Mouse (Mus musculus): ENCODE results near the gene Zfp202. TPM values are rescaled to one million over a fixed set of nuclear protein-coding genes. Genes with fewer than 3 reads are reported as not detected.
"Not testable (repeated sequence)": the region's sequence is repeated elsewhere in the genome, so short reads cannot be mapped to it uniquely, and the experiment has no call there.

Gene Zfp202
- total RNA-seq (2014; rRNA removed; ENCODE audit: low replicate concordance) (1.5 TPM in 2 replicates), polyA plus RNA-seq (2015; fragmentation: Nextera tagmentation; extraction: Ambion mirVana) (2.1 and 2.4 TPM in 2 replicates)

DNA sequence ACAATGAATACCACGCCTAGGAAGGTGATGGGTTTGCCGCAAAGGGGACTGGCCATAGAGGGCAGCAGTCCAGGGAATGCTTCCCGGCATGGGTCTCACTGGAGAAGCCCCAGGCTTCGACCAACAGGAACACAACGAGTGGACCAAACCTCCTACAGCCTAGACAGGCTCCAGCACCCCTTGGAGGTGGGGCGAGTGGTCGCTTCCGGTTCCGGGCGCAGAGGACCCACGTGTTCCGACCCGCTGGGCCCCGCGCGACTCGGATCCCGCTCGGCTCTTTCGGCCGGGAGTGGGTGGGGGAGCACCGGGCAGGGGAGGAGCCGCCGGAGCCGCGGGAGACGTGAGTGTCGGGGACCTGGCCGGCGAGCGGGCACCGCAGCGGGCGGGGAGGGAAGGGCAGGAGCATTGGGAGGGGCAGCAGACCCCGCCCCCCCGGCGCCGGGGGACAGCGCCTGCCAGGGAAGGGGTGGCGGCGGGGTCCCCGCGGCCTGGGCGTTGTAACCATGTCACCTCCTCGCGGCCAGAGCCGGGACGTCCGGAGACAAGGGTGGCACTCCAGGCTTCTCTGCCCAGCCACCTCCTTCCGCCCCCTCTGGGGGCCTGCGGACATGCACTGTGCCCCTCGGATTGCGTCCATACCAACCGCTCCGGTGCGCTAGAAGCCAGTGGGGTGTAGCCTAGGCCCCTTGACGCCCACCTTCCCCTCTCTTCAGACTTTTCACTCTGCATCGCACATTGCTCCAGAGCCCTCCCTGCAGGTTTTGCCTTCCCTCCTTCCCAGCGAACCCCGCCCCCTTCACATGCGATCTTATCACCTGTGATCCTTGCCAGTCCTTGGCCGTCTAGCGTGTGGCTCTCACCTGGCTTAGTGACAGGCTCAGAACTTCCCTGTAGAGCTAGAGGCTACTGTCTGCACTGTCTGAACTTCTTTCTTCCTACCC is at the start of gene Zfp202:
Zfp202 (plus strand) TSS at position 219 of the 941 bp plus-strand sequence.
- peak within 1 kb of the TSS; percentile 79 for H3K4me3 ChIP-seq (ENCODE audit: low read depth, low read length)
- WGBS = under 1% methylated on average over 47 of the region's 63 CpGs
- H3K36me3 ChIP-seq (replicated peaks; ENCODE audit: control insufficient read depth, insufficient read depth, low read length) = no peaks in the 10 kb centered on the region
- peak within 1 kb of the TSS; percentile 77 for H3K27ac ChIP-seq (ENCODE audit: low read depth)
- H3K4me1 ChIP-seq (ENCODE audit: control insufficient read depth, insufficient read depth) = peaks cover 5% of the 10 kb centered on the region
- H3K4me2 ChIP-seq (ENCODE audit: low read depth, low read length) = peak within 1 kb of the TSS; percentile 75
- ATAC-seq (ENCODE audit: insufficient read depth, low read depth) = peak; percentile 98
- peak; percentile 32 for TF ChIP-seq CTCF (IDR thresholded peaks at IDR 0.05; ENCODE audit: low read depth)
- peak; percentile 31; the same call in 1 of the 2 replicates for TF ChIP-seq EP300 (IDR thresholded peaks at IDR 0.05; ENCODE audit: low read depth)
- no peaks in the 10 kb centered on the region for H3K27me3 ChIP-seq (ENCODE audit: control insufficient read depth, insufficient read depth, low read length)
- peak within 1 kb of the TSS; percentile 75 for H3K9ac ChIP-seq (replicated peaks; ENCODE audit: low read depth, low read length)
- no peaks in the 10 kb centered on the region for H3K9me3 ChIP-seq (replicated peaks; ENCODE audit: control insufficient read depth, low read length)
- peak; percentile 77 for DNase-seq (ENCODE audit: low spot score)

DNA sequence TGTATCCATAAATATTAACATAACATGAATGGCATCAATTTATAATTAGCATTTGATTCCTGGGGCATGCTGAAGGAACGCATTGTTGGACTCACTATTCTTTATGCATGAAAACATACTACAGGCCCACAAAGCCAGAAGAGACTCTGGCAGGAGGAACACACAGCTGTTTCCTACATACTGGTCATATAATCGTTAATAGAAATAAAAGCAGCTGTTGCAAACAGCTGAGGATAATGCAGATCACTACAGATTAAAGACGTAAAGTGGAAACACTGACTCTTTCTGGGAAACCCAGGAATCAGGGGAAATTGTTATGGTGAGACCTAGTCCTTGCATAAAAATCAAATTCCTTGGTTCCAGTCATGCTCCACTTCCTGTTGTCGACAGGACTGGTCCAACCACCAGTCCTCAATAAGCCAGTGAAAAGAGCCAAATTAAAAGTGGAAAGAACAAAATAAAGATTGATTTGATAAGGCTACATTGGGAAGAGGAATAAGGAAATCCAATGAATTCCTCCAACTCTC is 36.9 kb upstream of the Zfp202 start:
- DNase-seq (ENCODE audit: low spot score) (no peak), ATAC-seq (ENCODE audit: insufficient read depth, low read depth) (no peak)
- Histone ChIP-seq H3K27me3 (ENCODE audit: control insufficient read depth, insufficient read depth, low read length) (no peaks in the 10 kb centered on the region), H3K4me1 (ENCODE audit: control insufficient read depth, insufficient read depth) (no peaks in the 10 kb centered on the region), H3K4me2 (ENCODE audit: low read depth, low read length) (no peak overlapping the region), H3K36me3 (replicated peaks; ENCODE audit: control insufficient read depth, insufficient read depth, low read length) (no peaks in the 10 kb centered on the region), H3K27ac (ENCODE audit: low read depth) (no peak overlapping the region), H3K4me3 (ENCODE audit: low read depth, low read length) (no peak overlapping the region), H3K9me3 (replicated peaks; ENCODE audit: control insufficient read depth, low read length) (no peaks in the 10 kb centered on the region), H3K9ac (replicated peaks; ENCODE audit: low read depth, low read length) (no peak overlapping the region)
- TF ChIP-seq CTCF (IDR thresholded peaks at IDR 0.05; ENCODE audit: low read depth) (no peak), EP300 (IDR thresholded peaks at IDR 0.05; ENCODE audit: low read depth) (no peak)
- WGBS = 57% methylated on average over 4 of the region's 4 CpGs

DNA sequence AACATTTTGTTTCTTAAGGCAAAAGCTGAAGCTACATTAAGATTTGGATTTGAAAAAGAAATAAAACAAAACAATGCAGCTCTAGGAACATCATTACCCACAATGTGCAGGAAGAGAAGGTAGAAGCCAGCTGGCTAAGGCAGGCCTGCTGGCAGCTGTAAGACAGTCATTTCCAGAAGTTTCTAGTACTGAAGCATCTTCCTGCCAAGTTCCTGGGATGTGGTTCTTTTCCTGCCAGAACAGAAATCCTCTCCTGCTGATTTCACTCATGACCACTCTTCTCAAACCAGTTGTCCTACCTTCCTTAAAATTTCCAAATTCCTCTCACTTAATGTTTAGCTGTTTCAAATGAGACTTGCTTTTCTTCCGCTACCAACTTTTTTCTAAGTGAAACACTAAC is 25.7 kb upstream of the Zfp202 start:
- Histone ChIP-seq H3K4me3 (ENCODE audit: low read depth, low read length) (no peak overlapping the region), H3K9ac (replicated peaks; ENCODE audit: low read depth, low read length) (no peak overlapping the region), H3K27me3 (ENCODE audit: control insufficient read depth, insufficient read depth, low read length) (no peaks in the 10 kb centered on the region), H3K36me3 (replicated peaks; ENCODE audit: control insufficient read depth, insufficient read depth, low read length) (no peaks in the 10 kb centered on the region), H3K4me2 (ENCODE audit: low read depth, low read length) (no peak overlapping the region), H3K27ac (ENCODE audit: low read depth) (no peak overlapping the region), H3K4me1 (ENCODE audit: control insufficient read depth, insufficient read depth) (no peaks in the 10 kb centered on the region), H3K9me3 (replicated peaks; ENCODE audit: control insufficient read depth, low read length) (no peaks in the 10 kb centered on the region)
- ATAC-seq (ENCODE audit: insufficient read depth, low read depth) (no peak), DNase-seq (ENCODE audit: low spot score) (no peak)
- TF ChIP-seq EP300 (IDR thresholded peaks at IDR 0.05; ENCODE audit: low read depth) (no peak), CTCF (IDR thresholded peaks at IDR 0.05; ENCODE audit: low read depth) (no peak)
- WGBS = 87% methylated on average over 1 of the region's 1 CpGs

DNA sequence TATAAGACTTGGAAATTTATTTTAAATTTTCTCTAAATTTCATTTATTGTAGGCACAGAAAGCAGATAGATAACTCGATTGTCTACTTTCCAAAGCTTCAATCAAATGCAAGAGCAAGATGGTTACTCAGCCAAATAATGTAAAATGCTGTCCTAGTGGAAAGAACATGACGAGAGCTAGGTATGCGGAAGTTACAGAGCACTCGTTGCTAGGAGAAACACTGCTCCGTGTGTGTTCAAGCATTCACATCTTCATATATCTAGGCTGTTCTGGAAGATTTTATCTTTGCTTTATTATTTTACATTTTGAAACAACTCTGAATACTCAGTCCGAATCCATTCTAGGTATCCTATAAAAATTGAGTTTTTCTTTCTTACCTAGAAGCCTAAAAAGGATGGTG is 15.1 kb upstream of the Zfp202 start:
- ATAC-seq (ENCODE audit: insufficient read depth, low read depth) (no peak), DNase-seq (ENCODE audit: low spot score) (no peak)
- no peak overlapping the region for H3K9ac ChIP-seq (replicated peaks; ENCODE audit: low read depth, low read length)
- H3K4me3 ChIP-seq (ENCODE audit: low read depth, low read length) = no peak overlapping the region
- no peaks in the 10 kb centered on the region for H3K27me3 ChIP-seq (ENCODE audit: control insufficient read depth, insufficient read depth, low read length)
- 76% methylated on average over 6 of the region's 6 CpGs for WGBS
- H3K36me3 ChIP-seq (replicated peaks; ENCODE audit: control insufficient read depth, insufficient read depth, low read length) = no peaks in the 10 kb centered on the region
- TF ChIP-seq CTCF (IDR thresholded peaks at IDR 0.05; ENCODE audit: low read depth) (no peak), EP300 (IDR thresholded peaks at IDR 0.05; ENCODE audit: low read depth) (no peak)
- no peak overlapping the region for H3K27ac ChIP-seq (ENCODE audit: low read depth)
- H3K4me1 ChIP-seq (ENCODE audit: control insufficient read depth, insufficient read depth) = no peaks in the 10 kb centered on the region
- no peaks in the 10 kb centered on the region for H3K9me3 ChIP-seq (replicated peaks; ENCODE audit: control insufficient read depth, low read length)
- H3K4me2 ChIP-seq (ENCODE audit: low read depth, low read length) = no peak overlapping the region

DNA sequence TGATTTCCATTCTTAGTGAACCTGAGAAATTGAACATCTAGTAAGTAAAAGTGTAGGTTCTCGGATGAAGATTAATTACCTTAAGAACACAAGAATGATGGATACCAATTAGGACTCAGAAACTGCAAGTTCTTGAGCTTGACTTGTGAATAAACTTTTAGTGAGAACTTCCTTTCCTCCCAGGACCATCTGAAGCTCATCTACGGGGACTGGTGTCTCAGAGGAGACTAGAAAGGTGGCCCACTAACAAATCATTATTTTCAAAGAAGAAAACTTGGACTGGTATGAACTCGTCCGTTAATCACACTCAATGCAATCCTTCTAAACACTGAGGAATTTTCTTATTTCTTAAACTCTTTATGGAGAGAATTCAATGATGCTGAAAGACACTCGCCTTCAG is 11.5 kb upstream of the Zfp202 start, which contains the start of gene Olfr986:
Olfr986 (plus strand) TSS at position 301 of the 400 bp plus-strand sequence.
- Histone ChIP-seq H3K27ac (ENCODE audit: low read depth) (no peak within 1 kb of the TSS), H3K9ac (replicated peaks; ENCODE audit: low read depth, low read length) (no peak within 1 kb of the TSS), H3K4me3 (ENCODE audit: low read depth, low read length) (no peak within 1 kb of the TSS), H3K36me3 (replicated peaks; ENCODE audit: control insufficient read depth, insufficient read depth, low read length) (no peaks in the 10 kb centered on the region), H3K4me2 (ENCODE audit: low read depth, low read length) (no peak within 1 kb of the TSS), H3K4me1 (ENCODE audit: control insufficient read depth, insufficient read depth) (no peaks in the 10 kb centered on the region), H3K9me3 (replicated peaks; ENCODE audit: control insufficient read depth, low read length) (no peaks in the 10 kb centered on the region), H3K27me3 (ENCODE audit: control insufficient read depth, insufficient read depth, low read length) (no peaks in the 10 kb centered on the region)
- WGBS = 81% methylated on average over 5 of the region's 5 CpGs
- DNase-seq (ENCODE audit: low spot score) (no peak), ATAC-seq (ENCODE audit: insufficient read depth, low read depth) (no peak)
- TF ChIP-seq CTCF (IDR thresholded peaks at IDR 0.05; ENCODE audit: low read depth) = no peak
- no peak for TF ChIP-seq EP300 (IDR thresholded peaks at IDR 0.05; ENCODE audit: low read depth)

DNA sequence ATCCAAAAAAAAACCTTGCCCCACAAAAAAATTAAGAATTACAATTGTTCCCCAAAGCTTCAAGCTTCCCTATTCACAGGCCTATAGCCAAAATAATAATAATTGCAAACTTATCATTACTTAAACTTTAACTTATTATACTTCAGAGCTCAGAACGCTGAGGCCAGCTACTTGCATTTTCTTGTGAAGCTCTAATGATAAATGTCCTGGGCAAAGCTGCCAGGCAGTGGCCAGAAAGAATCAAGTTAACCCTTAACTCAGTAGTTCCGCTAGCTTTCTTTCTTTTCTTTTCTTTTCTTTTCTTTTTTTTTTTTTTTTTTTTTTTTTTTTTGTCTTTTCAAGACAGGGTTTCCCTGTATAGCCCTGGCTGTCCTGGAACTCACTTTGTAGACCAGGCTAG is 7.0 kb upstream of the Zfp202 start:
- H3K27ac ChIP-seq (ENCODE audit: low read depth); H3K36me3 ChIP-seq (replicated peaks; ENCODE audit: control insufficient read depth, insufficient read depth, low read length); H3K27me3 ChIP-seq (ENCODE audit: control insufficient read depth, insufficient read depth, low read length); DNase-seq (ENCODE audit: low spot score); H3K9ac ChIP-seq (replicated peaks; ENCODE audit: low read depth, low read length); H3K4me3 ChIP-seq (ENCODE audit: low read depth, low read length); H3K4me1 ChIP-seq (ENCODE audit: control insufficient read depth, insufficient read depth); H3K4me2 ChIP-seq (ENCODE audit: low read depth, low read length); H3K9me3 ChIP-seq (replicated peaks; ENCODE audit: control insufficient read depth, low read length); ATAC-seq (ENCODE audit: insufficient read depth, low read depth): not testable (repeated sequence)
- WGBS = 73% methylated on average over 2 of the region's 2 CpGs

All from heart, postnatal 0 days (tissue).